Mouse (Mus musculus) thymus, adult 2 months (tissue): ENCODE data around the gene Cfap298.

Source experiments
- CTCF ChIP-seq: fragments of 200-500 bp; IDR thresholded peaks from 2 replicates; pipeline ENCODE4 v1.5.1; 2012; ENCODE audit warnings: mild to moderate bottlenecking, control low read depth, low read length, moderate library complexity, borderline replicate concordance; ENCODE audit not compliant: control insufficient read depth, poor library complexity, insufficient read depth; ENCODE audit errors: extremely low read depth
- POLR2A ChIP-seq: fragments of 200-500 bp; IDR thresholded peaks from 2 replicates; pipeline ENCODE4 v1.6.1; 2012; ENCODE audit warnings: mild to moderate bottlenecking, low read length, control low read depth, moderate library complexity; ENCODE audit not compliant: control insufficient read depth, poor library complexity, insufficient read depth; ENCODE audit errors: extremely low read depth

GRCm38 (mm10) chr16:90903300-90903699, 31.6 kb downstream of the Cfap298 start:
- TF ChIP-seq POLR2A (no peak), CTCF (no peak)
